Mouse (Mus musculus) monocyte, adult 2 months (primary cell): ENCODE measurements at regions not wholly inside any gene's neighbourhood (a gene's known extent, or its start where the extent isn't known, plus 50 kb on each side); places are given as distances from the start of the nearest gene placed in this dataset.
A peak's percentile ranks its signal among the peaks of the same experiment; 100 is the strongest.

Source experiments
- DNase-seq, 2 experiments: peaks; one replicate each; pipeline ENCODE4 v3.0.0; 2022; ENCODE audit warnings: low spot score in 2 of 2, low read depth in 1 of 2

DNA sequence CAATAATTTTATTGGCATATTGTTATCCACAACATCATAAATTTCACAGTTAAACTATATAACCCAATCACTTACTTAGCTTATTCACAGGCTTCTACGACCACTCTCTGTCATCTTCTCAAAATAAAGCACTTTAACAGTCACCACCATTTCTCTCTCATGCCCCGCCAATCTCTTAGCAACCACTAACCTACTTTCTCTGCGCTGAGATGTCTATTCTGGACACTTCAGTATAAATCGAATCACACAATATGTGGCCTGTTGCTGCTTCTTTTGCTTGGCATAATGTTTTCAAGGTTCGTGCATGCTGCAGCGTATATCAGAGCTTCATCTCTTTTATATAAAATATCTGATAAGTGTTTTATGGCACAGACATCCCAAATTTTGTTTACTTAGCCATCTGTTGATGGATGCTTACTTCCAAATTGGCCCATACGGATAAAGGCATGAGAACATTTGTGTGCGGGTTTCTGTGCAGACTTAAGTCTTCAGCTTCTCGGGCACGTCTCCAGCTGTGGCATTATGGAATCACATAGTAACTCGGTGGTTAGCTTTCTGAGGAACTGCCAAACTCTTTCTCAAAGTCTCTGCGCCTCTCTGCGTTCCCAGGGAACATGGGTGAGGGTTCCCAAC, 137.7 kb downstream of the Irs2 start:
- DNase-seq, result no peak

DNA sequence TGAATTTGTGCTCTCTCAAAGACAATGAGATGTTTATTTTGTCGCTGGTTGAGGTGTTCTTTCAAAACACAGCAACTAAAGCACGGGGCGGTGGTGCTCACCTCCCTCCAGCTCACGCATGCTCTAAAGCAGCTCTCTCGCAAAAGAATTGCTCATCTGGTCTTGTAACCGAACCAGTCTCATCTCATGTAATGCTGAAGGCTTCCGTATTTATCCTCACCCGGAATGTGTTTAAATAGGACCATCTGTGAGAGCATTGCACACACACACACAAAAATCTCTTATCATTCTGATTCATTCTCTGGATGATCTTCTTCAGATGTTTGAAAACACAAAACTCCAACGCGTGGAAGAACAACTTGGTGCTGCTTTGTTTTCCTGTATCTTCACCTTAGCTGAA, 138.4 kb downstream of the Irs2 start:
- no peak for DNase-seq

DNA sequence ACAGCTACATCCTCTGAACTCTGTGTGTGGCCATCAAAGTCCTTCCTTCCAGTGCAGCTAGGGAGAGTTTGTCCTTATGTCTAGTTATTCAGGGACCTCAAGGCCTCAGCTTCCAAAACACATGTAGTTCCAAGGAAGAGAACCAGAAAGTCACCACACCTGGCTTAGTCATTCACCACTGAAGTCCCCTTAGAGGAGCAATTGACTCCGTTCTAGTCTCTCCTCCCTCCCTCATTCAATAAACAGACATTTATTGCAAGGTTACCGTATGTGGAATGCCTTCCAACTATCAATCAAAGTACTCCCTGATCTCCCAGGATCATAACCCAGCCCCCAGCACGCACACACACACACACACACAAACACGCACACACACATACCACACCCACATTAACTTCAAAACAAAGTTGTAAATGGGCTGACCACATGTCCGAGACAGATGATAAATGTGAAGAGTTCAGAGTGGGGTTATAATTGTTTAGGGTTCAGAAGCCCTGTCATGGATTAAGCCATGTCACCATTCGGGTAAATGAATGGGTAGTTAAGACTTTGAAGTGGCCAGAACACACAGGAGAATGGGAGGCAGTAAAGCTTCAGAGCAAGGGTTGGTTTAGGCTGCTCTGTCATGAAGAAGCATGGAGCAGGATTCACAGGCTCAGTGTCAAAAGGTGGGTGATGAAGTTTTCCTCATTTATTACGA, 141.4 kb downstream of the Irs2 start:
- DNase-seq, result no peak

DNA sequence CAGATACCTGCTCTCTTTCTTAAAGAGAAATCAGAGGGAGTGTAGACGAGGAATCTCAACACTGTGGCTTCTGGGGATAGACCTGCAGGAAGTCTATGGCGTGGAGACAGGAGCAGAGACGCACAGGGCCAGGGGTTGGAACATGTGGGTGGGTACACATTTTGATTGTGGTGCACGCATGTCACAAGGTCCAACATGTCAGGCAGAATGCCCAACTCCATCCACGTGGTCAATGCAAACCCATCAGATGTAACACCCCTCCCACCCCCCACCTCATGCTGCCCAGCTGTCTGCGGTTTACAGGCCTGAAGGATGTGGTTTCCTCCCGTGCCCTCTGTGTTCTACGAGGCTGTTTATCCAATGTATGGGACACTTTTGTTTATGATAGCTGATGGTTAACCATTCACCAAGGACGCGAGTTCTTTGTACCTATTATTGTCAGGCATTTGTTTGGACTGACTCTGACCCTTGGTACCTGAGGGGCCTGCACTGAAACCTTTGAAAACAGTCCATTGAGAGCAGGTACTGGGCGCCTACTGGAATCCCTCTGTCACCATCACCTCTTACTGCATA, 142.2 kb downstream of the Irs2 start:
- DNase-seq, result no peak

DNA sequence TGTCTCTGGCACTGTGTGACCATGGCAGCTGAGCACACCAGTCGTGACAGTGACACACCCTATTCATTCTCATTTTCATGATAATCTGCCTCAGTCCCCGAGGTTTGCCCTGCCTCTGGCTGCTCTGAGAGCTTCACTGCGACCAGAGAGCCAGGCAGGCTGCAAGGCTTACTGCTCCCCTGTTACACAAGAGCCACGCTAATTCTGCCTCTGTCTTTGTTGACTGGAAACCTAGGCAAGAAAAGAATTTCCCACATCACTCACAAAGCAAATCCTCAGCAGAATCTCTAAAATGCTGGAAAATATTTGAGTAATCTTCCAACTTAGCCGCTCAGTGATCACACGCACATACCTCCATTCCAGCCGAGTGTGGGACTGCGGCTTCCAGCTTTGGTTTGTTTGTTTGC, 142.8 kb downstream of the Irs2 start:
- DNase-seq, result no peak

DNA sequence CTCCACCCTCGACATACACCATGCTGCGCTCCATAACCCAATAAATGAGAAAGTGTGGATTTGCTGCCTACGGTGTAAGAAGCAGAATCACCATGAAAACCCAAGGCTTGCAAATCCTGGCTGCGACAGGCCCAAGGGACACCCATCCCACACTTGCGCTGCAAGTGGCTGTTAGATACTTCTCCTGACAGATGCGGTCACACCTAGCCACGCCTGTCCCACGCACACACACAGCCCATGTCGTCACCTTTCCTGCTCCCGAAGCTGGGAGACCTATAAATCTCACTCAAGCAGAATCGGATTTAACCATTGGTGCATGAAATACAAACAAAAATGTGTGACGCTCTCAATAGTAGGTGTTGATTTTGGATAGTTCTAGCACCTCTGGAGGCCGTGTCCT, 145.8 kb downstream of the Irs2 start:
- no peak for DNase-seq

DNA sequence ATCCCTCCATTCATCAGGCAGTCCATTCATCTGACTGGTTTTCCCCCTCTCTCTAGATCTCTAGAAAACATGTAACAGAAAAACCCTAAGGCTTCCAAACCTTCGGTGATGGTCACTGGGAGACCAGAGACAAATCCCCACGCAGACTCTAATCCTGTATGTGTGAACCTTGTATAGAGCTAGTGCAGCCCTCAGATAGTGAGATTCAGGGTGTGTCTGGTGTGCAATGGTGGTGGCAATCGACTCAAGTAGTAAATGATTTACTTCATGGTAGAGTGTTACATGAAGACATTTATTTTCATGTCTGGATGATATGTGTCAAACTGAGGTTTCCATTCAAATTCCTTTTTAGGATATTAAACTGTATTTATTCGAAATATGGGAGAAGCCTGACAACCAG, 147.4 kb downstream of the Irs2 start:
- DNase-seq, result no peak

DNA sequence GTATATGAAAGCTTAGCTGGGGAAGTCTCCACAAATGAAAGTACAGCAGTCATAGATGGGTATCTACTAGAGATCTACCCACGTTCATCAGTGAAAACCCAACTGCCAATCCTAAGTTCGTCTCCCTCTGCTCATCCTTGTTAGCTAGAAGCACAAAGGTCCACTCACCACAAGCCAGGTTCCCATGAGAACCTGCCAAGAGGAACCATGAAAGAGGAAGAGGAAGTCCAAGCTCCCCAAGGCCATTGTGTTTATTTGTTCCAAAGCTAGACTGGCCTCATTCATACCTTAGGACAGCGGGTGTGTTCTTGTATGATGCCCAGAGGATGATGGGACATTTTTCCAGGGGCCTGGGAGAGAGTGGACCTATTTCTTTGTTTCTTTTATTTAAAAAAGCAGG, 150.4 kb downstream of the Irs2 start:
- DNase-seq, result no peak

DNA sequence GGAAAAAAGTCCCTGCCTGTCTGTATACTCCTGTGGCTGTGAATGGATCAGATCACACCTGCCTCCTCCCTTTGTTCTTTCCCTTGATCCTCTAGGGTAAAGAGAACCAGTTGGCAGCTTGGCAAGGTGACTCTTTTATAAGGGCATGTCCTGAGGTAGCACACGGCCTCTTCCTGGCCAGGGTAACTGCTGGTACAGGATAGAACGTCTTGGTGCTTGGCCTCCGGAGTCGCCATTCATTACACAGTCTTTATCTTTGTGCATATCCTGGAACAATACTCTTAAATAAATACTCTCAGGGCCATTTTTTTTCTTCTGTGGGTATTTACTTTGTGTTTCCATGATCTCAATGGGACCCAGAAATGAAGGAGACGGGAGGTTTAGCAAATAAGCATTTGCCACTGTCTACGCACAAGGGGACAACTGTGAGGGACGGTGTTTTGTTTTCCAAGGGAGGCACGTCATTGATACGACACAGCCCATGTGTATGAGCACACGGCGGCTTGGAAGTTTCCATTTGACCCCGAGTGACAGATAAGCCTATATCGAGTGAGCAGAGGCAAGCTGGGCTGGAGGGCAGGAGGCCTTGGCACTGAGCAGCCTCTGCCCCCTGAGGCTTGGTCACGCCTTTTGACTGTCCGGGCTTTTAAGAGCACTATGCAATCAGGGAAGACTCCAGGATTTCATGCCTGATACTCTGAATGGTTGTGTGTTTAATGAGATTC, 151.1 kb downstream of the Irs2 start:
- DNase-seq, result no peak

DNA sequence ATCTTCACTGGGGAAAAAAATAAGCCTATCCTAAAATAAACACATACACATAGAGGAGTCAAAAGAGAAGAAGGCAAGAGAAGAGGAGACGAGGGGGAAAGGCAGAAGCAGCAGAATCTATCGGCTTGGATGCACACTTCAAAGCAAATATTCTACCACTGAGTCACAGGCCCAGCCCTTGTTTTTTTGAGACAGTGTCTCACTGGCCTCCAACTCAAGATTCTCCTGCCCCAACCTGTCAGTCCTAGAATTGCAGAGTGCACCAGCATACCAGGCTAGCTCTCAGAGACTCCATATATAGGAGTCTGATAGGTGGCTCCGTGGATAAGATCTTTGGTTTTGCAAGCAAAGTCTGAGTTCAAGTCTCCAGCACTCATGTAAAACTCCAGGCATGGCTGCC, 152.6 kb downstream of the Irs2 start:
- DNase-seq, result no peak

DNA sequence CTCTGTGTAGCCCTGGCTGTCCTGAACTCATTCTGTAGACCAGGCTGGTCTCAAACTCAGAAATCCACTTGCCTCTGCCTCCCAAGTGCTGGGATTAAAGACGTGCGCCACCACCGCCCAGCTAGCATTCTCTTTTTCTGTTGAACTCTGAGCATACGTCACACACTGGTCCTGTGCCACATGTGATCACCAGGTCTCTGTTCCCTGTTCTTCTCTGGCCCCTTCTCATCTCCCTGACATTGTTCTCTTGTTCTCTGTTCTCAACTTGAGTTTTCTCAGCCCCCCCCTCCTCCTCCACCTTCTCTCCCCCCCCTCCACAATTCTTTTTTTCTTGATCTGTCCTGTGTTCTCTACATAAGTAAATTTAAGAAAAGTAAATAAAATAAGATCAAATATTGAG, 153.1 kb downstream of the Irs2 start:
- DNase-seq, result no peak

DNA sequence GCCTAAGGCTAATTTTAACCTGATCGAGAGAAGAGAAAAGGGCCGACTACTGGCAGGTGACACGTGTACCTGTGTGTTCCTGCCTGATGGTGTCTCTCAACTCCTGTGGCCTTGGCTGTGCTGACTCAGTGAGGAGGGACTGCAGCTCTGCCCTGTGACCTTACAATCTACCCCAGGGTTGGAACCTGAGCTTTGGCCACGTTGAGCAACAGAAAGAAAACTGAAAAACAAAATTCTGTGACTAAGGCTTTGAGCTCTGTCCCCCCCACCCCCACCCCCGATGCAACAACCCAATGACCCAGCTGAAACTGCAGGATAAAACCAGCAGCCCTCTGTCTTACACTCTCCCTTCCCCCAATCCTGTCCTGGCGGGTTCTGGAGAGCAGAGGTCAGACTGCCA, 153.7 kb downstream of the Irs2 start:
- DNase-seq, result no peak

DNA sequence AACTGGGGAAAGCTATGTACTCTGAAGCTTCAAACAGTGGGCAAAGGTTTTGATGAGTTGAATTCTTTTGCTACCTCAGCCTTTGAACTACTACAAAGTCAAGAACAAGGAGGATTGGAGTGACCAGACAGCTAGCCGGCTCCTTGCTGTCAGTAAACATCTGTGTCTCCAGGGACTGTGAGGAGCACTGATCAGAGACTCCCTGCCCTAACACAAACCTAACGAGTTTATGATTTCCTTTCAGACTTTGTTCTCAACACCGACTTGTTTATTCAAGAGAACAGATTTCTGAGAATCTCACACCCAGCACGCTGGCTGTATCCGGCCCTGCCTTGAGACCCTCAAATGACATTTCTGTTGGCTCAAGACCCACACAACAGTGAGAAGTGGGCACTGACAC, 154.4 kb downstream of the Irs2 start:
- DNase-seq, result no peak

DNA sequence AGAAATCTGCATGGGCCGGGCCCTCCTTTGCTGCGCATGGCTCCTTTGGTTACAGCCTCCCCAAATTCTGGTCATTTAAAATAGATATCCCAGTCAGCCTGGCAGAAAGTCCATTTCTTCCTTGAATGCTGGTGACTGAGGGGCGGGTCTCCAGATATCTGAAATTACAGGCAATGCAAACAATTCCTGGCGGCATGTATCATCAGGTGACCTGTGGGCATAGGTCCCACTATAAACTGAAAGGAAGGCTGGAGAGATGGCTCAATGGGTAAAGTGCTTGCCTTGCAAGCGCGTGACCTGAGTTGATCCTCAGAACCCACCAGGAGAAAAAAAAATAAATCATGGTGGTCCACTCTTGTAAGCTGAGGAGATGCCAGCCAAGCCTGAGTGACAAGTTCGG, 158.3 kb downstream of the Irs2 start:
- no peak for DNase-seq

DNA sequence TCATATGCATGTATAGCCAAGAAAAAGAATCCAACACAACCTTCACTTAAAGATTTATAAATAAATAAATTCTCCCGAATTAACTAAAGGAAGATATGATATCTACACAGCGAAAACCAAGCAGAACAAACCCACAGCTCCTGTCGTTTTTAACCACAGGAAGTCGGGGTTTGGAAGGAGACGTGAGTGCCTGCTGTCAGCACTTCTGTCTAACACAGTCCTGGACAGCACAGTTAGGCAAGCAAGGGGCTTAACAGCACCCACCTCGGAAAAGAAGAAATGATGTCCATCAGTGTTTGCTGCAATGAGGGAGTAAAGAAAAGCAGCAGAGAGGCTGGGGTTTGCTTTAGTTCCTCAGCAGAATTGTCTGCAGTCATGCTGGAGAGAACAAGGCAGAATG, 162.7 kb downstream of the Irs2 start:
- no peak for DNase-seq

DNA sequence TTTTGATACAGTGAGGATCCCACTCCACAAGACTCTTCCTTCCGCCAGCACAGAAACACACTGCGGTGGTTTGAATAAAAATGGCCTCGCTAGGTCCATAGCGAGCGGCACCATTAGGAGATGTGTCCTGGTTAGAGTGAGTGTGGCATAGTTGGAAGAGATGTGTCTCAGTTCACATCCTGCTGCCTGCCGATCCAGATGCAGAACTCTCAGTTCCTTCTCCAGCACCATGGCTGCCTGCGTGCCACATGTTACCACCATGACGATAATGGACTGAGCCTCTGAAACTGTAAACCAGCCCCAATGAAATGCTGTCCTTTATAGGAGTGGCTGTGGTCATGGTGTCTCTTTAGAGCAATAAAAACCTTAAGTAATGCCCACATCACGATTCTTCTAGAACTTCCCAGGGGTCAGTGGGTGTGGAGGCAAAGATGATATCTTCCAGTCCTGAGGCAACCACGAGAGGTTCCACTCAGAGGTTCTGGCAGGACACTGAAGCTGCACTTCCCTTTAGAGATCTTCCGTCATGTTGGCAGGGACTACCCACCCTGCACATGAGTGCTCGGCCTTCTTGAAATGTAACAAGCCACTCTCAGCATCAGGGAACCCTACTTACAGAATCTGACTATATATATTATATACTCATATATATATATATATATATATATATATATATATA, 167.3 kb downstream of the Irs2 start:
- peak in 1 of 2 experiments; percentile 47 for DNase-seq

DNA sequence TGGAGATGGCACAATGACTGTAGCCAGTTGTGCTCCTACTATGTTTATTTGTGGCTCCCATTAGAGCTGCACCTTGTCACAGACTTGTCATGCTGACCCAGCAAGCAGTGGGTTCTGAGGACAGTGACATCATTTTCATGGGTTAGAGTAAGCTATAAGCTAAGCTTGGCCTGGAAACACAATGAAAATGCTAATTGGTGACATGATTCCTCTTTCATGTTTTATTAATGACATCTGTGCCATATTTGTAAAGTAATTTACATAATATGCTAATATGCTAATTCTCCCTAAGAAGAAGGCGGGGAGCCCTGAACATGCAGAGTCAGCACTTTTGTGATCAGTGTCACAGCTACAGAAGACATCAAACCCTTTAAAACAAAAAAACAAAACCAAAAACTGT, 168.2 kb downstream of the Irs2 start:
- no peak for DNase-seq

DNA sequence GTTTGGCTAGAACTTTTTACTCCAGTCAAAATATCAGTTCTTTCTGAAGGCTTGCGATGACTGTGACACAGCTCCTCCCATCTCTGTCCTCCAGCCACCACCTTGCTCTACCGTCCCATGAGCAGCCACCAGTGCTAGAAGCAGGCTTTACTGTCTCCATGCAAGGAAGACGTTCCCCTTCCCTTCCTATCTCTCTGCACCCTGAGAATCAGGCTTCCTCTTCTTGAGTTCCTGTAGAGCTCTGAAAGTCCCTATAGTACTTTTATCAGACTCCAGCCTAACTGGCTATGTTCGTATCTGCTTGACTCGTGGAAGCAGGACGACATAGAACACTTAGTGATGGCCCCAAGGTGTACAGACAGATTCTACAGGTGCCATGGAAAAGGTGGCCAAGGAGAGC, 173.2 kb downstream of the Irs2 start:
- DNase-seq, result no peak

DNA sequence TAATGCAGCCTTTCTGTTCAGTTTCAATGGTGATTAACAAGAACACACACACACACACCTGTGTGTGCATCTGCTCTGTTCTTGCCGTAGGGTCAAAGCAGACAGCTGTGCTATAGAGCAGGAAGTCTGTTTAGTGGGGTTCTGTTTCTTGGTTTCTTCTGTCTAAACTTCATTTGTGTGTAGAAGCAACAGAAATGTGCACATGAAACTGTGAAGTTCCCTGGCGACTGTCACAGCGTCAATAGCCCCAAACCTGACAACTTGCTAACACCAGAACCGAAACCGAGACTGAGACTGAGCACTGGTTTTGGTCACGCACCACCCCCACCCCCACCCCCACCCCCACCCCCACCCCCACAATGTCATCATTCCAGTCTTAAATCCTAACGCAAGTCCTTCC, 176.4 kb downstream of the Irs2 start:
- DNase-seq, result no peak

DNA sequence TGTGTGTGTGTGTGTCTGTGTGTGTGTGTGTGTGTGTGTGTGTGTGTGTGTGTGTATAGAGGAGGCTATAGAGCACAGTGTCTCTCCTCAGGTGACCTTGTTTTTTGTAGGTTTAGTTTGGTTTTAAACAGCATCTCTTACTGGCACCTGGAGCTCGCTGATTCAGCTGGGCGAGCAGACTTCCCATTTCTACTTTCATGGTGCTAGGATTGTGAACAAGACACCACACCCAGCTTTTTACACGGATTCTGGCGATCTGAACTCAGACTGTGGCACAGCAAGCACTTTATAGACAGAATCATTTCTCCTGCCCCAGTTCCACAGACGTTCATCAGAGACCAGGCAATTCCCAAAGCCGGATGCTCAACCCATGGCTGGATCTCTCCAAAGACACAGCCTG, 177.0 kb downstream of the Irs2 start:
- DNase-seq, result no peak

DNA sequence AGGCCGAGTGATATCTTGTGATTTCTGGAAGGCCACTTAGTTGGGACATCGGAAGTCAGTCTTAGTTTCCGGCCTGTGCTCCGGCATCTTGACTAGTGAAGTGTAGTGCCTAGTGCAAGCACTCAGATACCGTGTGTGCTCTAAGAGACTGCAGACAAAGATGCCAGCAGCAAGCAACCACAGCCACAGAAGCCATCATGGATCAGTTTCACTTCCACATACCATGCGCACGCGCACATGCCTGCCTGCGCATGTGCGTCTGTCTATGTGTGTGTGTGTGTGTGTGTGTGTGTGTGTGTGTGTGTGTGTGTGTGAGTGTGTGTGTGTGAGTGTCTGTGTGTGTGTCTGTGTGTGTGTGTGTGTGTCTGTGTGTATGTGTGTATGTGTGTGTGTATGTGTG, 177.4 kb downstream of the Irs2 start:
- DNase-seq, result peak; percentile 56 to 59

DNA sequence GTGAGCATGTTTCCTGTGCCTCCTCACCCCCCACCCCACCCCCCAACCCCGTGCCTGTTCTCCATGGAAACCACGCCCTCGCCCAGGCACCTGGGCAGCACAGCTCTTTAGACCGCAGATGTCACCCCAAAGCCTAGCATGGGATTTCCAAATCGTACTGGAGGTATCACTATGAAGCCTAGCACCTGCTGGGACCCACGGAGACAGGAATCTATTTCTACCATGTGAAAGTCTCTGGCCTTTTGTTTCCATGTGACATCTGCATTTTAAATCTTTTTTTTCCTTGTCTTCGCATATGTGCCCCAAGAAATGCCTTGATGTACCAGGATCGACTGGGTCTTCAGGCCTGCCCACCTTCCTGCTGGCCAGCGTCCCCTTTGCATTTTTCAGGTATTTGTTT, 179.7 kb downstream of the Irs2 start:
- no peak for DNase-seq
